Mouse (Mus musculus): Measurements from ENCODE around the gene Kcnj16.

Kcnj16 gene

DNA sequence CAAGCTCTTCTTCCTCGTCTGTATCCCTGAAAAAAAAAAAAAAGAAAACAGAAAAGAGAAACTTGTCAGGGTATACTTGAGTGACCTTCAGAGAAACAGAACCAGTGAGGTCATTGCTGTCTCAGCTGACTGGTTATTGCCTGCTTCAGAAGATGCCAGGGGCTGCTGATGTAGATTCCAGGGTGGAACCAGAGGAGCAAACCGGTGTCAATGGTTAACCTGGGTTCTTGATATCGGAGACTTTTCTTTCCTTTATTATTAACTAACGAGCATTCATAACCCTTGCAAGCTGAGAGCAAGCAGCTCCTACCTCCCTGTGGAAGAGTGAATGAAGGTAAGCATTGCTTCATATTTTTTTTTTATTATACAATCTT, at the start of gene Kcnj16:
Gene Kcnj16 (plus strand): TSS at position 272 of the 374 bp plus-strand sequence.
- DNase-seq: no peak

DNA sequence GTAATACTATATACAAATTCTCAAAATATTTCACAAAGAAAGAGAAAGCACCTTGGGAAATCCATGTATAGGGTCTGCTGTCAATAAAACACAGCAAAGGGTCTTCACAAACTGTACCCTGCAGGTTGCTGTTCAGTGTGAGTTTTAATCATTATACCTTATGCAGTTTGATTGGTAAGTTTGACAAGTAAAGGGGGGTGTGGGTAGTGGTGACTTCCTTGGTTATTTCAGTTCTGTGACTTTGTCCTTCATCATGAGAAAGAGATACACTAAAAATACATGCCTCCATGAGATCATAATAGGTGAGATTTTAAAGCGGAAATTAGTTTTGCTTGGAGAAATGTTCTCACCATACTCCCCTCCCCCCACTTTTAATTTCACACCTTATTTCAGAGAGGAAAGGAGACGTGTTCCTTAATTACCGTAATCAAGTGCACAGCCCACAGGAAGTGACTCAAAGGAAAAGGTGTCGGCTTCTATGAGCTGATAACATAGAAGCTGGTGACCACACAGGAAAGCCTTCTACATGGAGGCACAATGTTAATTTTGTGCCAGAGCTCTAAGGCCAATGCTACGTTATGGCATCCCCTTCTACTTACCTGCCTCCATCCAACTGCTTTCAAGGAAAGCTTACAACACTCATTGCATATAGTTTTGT, 48.9 kb upstream of the Kcnj16 start:
- DNase-seq: no peak

DNA sequence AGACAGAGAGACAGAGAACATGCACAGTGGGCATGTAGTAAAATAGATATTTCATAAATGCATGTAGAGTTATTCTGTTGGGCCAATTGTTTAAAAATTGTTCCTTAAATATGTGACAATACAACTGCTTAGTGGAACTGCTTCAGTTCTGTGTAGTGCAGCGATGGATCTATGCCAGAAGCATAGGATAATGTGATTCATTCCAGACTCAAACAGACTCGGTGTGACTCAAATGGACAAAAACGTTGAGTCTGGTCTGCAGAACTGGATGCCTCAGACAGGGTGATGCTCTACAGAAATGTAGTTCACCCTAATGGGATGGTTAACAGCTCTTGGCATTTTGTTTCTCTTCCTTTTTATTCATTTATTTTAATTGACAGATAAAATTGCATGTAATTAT, 32.1 kb upstream of the Kcnj16 start:
- no peak for DNase-seq

DNA sequence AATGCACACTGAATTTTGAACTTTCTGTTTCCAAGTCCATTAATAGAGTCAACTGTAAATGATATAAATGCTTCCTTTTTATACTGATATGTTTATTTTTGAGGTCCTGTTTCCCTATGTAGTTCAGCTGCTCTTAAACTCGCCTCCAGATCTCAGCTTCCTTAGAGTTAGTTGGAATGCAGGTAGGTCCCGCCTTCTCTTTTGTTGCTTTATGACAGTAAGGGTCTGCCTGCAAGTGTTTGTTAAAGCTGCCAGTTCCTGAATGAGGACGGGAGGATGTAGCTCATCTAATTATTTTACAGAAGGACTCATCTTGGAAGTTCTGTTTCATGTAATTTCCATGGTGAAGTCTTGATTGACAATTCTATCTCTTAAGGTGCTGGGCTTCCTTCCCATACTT, 25.6 kb upstream of the Kcnj16 start:
- no peak for DNase-seq

DNA sequence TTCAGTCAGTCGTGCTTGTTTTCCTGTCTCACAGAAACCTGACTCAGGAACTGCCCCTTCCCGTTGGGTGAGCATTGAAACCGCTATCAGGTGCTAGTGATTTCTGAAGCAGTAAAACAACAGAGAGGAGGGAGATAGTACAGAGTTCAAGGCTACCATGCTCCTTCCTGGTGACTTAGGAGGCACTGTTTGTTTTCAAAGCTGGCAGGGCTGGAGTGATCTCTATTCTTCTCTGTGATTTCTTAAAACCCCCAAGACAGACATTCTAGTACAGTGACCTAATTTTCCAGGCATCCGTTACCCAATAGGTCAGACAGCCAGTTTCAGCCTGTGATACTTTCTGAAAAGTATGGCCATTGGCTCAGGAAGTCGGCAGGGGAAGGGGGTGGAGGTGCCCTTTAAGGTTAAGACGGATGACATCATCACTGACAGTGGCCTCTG, 25.1 kb upstream of the Kcnj16 start:
- no peak for DNase-seq

DNA sequence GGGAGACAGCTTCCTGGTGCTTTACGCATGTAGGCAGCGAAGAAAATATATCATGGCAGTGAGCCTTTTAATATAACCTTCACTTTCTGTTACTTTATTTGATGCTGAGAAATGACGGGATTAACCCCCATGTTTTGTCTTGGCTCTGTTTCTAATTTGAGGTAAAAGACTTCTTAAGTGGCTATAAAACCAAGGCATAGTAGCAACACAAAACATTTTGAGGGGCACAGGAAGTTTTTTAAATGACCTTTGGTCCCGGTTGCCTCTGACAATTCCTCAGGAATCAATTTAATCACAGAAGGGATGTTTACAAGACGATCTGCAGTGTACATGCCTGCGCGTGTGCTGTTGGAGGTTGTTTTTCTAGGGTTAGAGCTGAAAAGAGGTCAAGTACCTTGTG, 11.2 kb upstream of the Kcnj16 start:
- DNase-seq: no peak

DNA sequence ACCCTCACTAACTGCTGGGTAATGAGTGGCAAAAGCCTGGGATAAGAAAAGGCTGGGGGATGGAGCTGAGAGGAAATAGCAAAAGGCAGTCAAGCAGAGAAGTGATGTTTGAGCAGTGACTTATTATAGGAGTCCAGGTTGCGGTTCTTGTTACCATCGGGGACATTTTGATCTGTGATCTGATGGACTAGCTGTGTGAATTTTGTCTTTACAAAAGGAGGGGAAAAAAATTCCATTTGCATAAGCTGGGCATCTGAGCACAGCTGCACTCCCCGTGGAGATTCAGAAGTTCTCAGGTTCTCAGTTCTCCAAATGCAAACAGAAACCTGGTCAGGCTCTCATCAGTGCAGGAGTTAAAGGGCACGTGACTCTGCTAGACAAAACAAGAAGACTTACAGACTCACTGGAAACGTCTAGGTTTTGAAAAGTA, 6.2 kb upstream of the Kcnj16 start:
- no peak for DNase-seq

DNA sequence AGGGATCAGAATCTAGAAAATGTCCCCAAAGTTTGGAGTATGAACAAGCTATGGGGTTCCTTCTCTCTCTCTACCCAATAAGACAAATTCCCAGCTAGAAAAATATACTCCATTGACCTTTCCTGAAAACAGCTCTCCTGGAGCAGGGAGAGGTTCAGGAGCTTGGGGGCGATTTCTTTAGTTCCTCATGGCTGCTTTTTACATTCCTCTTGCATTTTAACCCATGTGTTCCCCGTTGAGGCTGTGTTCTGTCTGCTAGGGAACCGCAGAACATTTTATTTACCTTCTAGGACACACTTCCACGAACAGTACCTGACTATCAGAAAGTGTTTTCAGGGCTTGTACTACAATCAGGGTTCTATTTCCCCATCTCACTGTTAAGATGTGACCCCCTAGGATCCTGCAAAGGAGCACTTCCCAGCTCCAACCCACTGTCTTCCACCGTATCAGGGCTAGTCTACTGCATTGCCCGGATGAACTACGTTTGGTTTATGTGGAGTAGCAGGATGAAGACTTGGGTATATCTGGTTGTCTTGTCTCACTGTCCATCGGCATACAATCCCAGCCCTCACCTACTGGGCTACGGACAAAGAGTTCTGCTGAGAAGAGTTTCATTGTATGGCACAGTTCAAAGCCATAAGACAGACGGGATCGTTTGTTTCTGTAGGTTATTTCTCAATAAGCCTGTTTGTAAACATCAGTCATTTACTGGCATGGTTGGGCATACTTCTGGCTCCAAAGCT, 643 bp upstream of the Kcnj16 start:
- DNase-seq: no peak

DNA sequence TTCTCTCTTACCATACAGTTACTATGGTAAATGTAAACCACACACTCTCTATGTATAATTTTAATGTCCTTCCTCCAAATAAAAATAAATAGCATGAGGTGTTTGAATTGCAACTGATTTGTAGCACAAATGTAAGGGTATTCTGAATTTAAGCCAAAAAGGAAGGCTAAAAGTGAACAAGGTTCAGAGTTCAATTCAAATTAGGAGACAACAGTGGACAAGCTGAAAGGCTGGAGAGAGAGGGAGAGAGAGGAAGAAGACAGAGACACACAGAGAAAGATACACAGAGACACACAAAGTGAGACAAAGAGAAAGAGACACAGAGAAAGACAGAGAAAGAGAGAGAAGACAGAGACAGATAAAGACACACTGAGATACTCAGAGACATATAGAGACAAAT, 1.1 kb downstream of the Kcnj16 start:
- no peak for DNase-seq

DNA sequence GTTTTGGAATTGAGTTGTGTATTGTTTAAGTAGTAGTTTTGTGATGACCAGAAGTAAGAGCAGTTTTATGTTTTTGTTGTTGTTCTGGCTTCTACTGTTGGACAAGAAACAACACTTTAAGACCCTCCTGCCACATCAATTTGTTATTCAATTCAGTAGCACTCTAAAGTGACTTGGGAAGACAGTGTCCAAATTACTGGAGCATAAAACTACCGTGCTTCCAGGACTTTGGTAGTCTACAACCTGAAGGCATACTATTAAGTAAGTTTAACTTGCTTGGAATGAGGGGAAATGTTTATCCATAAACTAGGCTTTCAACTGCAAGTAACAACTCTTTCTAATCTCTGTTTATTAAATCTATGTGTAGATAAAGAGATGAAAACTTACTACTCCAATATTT, 17.7 kb downstream of the Kcnj16 start:
- no peak for DNase-seq

DNA sequence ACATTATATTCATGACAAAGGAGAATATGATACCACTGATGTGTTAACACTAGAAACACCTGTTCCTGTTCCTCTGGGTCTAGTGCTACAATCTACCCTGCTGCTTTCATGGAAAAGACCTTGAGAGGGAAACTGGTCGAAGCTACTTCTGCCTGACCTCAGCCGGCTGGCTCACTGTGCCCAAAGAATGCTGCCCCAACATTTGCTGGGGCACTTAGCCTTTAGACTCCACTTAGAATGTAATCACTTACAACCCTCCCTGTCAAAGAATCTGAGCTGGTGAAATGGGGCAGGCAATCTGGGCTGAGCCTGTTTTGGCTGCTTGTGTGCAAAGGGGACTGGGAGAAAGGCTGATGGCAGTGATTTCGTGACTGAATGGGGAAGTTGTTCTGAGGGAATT, 18.1 kb downstream of the Kcnj16 start:
- no peak for DNase-seq

DNA sequence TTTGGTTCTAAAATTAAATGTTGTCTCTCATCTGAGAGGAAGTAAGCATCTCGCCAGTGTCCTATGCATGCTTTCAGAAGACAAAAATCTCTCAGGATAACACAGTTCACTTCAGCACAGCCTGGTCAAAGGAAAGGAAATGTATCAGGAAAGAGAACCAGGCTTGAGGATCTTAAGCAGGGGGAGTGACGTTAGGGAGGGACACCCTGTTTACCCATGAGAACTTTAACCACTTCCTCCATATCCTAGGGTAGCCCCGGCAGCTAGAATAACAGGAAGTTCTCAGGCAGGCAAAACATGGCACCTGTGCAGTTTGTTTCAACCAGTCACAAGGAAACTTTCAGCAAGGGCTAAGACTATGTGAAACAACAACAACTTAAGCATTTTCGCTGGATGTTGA, 25.8 kb downstream of the Kcnj16 start:
- DNase-seq: peak; percentile 44 to 70

DNA sequence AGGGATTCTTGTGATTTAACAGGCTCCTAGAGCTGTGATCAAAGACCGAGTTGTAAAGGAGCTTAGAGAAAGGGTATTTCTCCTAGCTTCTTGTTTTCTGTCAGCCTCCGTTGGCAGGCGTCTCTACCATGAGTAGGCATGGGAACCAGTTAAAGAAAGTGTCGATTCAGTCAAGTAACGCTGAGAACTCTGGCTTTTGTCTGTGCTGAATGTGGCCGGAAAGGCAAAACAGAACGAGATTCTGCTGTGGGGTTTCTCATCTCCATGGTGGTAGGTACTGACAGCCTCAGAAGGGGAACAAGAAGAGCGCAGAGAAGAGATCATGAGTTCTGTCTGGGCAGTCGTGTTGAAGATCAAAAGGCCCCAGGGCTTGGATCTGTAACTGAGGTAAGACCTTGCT, 29.4 kb downstream of the Kcnj16 start:
- peak; percentile 1 to 9 for DNase-seq

DNA sequence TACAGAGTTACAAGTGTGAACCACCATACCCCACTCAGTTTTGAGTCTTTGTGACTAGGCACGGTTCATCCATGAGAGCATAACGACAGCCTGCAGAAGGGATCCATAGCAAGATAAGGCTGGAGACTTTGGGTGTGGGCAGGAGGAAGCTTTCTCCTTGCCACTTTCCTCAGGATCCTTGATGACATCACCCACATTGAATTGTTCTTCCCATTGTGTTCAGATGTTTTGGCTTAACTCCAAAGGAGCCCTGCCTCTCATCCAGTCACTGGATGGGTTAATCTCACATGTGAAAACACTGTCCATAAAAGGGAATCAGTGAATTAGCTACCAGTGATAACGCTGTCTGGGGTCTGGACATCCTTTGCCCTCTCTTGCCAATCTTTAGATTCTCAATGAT, 37.3 kb downstream of the Kcnj16 start:
- DNase-seq: no peak

DNA sequence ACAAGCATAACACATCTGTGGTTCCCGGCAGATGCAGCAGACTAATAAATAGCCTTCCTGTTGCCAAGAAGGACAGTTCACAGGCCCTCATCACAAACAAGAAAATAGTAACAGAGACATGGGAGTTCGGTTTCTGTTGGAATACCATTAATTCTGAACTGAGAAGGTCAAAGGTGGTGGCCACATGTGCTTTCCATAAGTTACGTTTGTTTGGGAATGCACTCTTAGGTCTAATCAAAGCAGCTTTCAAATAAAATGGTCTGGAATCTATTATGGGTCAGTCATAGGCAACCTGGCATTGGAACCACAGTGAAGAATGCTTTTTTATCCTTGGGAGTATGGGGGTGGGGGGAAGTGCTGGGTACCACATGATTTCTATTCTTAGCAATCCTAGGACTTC, 41.6 kb downstream of the Kcnj16 start:
- no peak for DNase-seq

DNA sequence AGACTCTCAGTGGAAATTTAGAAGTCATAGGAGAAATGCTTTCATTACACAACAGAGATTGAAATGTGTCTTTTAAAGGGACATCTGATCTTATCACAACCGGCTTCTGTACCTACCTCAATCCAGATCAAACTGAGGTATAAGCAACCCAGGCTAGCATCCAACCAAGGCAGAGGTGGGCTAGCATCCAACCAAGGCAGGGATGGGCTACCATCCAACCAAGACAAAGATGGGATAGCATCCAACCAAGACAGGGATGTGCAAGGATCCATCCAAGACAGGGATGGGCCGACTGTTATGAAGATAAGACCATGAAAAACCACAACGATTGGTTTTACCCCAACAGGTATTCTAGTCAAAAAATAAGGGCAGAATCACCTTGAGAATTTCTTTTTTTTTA, 48.4 kb downstream of the Kcnj16 start:
- no peak for DNase-seq

DNA sequence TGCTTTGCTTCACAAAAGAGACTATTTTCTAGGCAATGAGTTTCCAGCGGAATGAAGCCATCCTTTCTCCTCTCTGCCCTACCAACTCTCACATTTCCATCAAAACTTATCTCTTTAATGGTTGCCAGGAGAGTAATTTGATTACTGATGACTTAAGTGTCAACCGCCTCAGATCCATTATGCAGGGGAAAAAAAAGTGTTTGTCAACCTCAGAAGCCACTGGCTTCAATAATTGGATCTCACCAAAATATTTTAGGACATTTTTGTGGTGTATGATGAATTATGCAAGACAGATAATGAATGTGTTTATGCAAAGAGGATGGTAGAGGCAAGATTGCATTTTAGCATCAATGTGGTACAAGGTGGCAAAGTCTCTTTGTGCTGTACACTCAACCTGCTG, 52.4 kb downstream of the Kcnj16 start:
- DNase-seq: no peak

DNA sequence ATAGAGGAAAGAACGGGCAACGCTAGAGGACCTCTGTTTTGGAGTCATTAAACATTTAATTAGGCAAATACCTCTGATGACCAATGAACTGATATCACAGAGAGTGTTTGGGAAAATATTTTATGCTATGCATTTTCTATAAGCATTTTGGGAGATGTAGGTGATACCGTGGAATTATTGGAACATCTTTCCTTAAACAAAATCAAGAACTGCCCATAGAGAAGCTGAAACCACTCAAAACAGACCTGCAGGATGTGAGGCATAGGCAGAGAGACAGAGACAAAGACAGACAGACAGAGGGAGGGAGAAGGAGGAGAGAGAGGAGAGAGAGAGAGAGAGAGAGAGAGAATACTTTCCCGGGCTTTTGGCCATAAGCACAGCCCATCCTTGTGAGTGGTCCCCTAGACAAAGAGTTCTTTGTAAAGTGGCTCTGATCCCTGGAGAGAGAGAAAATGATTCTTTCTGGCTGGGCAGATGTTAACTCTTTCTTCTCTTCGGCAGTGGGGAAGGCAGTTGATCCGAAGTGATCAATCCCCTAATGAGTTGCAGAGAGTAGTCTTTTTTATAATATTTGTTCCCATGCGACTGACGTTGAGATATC, 54.9 kb downstream of the Kcnj16 start:
- DNase-seq: no peak

DNA sequence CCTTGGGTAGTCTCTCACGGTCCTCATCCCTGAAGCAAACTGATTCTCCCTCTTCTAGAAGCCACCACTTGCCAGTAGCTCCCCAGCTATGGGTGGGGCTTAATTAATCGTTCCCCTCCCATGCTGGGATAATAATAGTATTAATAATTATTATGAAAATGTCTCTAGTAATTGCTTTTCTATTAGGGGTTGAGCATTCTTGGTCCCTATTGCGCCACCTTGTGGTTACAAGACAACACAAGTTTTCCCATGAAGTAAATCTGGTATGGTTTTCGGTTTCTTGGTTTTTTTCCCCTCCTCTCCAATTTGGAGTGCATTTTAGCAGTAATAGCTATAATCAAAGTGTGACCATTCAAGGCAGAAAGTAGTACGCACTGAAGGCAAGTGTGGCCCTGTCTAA, 74.3 kb downstream of the Kcnj16 start:
- no peak for DNase-seq

DNA sequence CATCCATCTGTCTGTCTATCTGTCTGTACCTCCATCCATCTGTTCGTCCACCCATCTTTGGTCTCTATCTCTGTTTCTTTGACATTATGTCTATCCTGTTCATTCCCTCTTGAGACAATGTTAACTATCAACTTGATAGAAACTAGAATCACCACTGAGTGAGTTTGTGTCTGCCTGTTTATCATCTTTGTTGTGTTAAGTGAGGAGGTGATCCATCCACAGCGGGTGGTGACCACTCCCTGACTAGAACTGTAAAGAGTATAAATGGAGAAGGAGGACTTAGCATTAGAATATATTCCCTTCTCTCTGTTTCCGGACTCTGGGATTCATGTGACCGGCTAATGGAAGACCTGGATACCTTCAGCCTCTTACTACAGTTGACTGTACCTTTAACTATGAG, 75.5 kb downstream of the Kcnj16 start:
- DNase-seq: no peak

DNA sequence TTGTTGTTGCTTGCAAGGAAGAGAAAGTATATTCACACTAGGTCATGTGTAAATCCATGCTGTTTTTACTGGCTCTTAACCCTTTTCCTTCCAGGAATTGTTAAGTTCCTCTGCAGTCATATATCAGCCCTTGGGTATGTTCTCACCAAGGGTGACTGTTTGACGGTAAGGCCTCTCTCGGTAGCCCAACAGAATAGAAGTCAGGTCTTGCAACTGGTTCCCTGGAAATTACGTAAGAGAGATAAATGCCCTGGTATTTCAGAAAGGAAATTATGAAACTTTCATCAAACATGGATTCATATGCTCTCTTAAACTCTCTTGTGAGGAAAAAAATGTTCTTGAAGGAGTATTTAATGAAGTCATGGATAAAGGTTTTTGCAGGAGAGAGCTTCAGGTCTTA, 86.4 kb downstream of the Kcnj16 start:
- no peak for DNase-seq

DNA sequence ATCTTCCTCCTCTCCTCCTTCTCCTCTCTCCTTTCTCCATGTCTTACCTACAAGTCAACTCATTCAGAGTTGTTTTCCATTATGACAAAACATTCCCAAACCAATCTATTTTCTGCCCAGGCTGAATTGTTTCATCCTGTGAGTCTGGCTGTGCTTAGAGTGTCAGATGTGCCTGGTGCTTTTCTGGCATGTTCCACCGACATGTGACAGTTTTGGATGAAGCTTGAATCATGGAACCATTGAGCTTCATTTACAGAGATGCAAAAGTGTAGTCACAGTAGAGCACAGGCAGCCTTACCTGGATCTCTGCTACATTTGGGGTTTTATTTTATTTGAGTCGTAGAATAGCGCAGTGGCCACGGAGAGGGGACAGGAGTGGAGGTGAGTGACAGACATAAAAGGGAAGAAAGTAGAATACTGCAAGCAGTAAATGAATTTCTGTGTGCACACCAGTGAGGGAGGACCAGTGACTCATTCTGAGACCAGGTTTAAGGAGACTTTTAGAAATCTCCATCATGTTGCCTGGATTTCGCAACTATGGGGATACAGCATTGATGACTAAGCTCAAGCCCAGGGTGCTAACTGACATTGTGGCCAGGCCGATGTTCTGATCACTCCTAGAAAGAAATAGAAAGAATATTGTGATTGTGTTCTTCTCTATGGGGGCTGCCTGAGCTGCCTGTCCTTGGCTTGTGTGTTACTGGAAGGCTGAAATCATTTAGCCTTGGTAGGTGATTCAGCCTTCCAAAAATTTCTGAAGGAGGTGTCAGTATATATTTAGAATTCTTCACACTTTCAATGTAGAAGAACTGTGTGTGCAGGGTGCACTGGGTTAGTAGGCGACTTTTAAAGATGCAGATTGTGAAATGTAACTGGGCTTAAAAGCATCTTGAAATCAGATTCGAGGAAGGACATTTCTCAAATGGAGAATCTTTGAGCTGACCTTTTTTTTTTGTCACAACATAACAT, 87.3 kb downstream of the Kcnj16 start:
- DNase-seq: no peak

DNA sequence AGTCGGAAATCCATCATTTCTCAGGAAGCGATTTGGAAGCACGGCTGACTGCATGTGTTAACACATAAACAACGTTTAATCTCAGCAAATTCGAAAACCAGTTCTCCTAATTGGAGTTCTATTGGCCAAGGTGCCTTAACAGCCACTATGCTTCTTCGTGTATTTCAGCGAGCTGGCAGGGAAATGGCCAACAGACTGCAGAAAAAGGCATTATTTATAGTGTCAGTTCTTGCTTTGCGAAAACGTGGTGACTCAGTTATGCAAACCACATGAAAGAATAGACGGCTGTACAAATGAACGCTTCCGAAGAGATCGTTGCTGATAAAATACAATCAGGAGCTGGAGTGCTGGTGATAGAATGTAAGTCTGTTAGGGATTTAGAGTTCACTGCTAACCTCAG, 88.2 kb downstream of the Kcnj16 start:
- no peak for DNase-seq
